Mouse (Mus musculus): ENCODE measurements at regions not wholly inside any gene's neighbourhood (a gene's known extent, or its start where the extent isn't known, plus 50 kb on each side); places are given as distances from the start of the nearest gene placed in this dataset.

DNA sequence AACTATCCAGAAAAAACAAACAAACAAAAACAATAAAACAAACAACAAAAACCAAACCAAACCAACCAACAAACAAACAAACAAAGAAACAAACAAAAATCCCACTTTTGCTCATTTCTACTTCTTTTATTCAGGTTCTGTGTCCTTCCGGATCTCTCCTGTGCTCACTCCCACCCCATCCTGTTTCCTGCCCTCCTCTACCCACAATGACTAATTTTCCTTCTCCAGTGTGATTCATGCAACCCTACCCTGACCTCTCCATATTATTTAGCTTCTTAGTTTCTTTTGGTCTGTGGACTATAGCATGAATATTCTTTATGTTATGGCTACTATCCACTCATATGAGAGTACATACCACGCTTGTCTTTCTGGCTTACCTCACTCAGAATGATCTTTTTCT lies 1133.3 kb downstream of the Cdh18 start:
- CTCF ChIA-PET, result interaction anchor here (0.7 kb wide), 1 partner anchor 20 kb away, joined by 3 read pairs; no protein-coding TSS in a partner anchor

DNA sequence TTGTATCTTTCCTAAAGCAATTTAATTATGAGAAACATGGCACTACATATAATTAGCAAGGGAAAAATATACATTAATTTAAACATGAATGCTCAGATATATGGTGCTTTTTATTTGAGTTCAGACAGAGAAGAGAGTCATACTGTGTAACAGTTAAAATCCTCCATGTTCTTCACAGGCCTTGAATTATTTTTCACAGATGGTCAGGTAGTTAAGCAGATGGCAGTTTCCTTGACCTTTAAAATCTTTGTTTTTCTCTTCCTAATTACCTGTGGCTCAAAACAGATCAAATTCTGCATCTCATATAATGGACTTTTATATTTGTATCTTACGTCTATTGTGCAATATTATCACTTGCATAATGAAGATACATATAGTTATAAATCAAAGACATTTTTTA lies 1159.8 kb downstream of the Cdh18 start:
- CTCF ChIA-PET, result no interaction called here

Measured in spleen, embryonic (tissue).